Mouse (Mus musculus): ENCODE data around the gene Zdhhc14. TPM values are rescaled to one million over a fixed set of nuclear protein-coding genes. Genes with fewer than 3 reads are reported as not detected.

The Zdhhc14 gene
- polyA plus RNA-seq, 1 experiment from 2014 or later = 2.4 TPM

- no peak for ATAC-seq (ENCODE audit: insufficient number of reproducible peaks, insufficient read depth, low FRiP score, low read depth)
- no peak overlapping the region for H3K27ac ChIP-seq (ENCODE audit: low read length)
- no peak overlapping the region for H3K4me3 ChIP-seq (ENCODE audit: low read depth, low read length)
- H3K4me1 ChIP-seq (ENCODE audit: control insufficient read depth, insufficient read depth, low read length) = no peaks in the 10 kb centered on the region
- no peak overlapping the region for H3K4me2 ChIP-seq (replicated peaks; ENCODE audit: low read depth, low read length)
- no peaks in the 10 kb centered on the region for H3K9me3 ChIP-seq (ENCODE audit: control insufficient read depth, low read depth, low read length)
- H3K36me3 ChIP-seq (ENCODE audit: control insufficient read depth, insufficient read depth, low read length) = no peaks in the 10 kb centered on the region
- 95% methylated on average over 4 of the region's 4 CpGs for WGBS
- H3K9ac ChIP-seq (replicated peaks; ENCODE audit: low read depth, low read length) = no peak overlapping the region
- H3K27me3 ChIP-seq (ENCODE audit: control insufficient read depth, insufficient read depth, low read length) = no peaks in the 10 kb centered on the region
These were observed 163.2 kb downstream of the Zdhhc14 start for GRCm38 (mm10) chr17:5655536-5655935.

- Histone ChIP-seq H3K36me3 (ENCODE audit: control insufficient read depth, insufficient read depth, low read length) (no peaks in the 10 kb centered on the region), H3K4me3 (ENCODE audit: low read depth, low read length) (no peak overlapping the region), H3K9ac (replicated peaks; ENCODE audit: low read depth, low read length) (no peak overlapping the region), H3K9me3 (ENCODE audit: control insufficient read depth, low read depth, low read length) (no peaks in the 10 kb centered on the region), H3K4me1 (ENCODE audit: control insufficient read depth, insufficient read depth, low read length) (no peaks in the 10 kb centered on the region), H3K27me3 (ENCODE audit: control insufficient read depth, insufficient read depth, low read length) (no peaks in the 10 kb centered on the region), H3K4me2 (replicated peaks; ENCODE audit: low read depth, low read length) (no peak overlapping the region), H3K27ac (ENCODE audit: low read length) (no peak overlapping the region)
- WGBS = 65% methylated on average over 8 of the region's 8 CpGs
- ATAC-seq (ENCODE audit: insufficient number of reproducible peaks, insufficient read depth, low FRiP score, low read depth) = no peak
These were observed 168.1 kb downstream of the Zdhhc14 start for GRCm38 (mm10) chr17:5660317-5661080.

- Histone ChIP-seq H3K9ac (replicated peaks; ENCODE audit: low read depth, low read length) (no peak overlapping the region), H3K36me3 (ENCODE audit: control insufficient read depth, insufficient read depth, low read length) (no peaks in the 10 kb centered on the region), H3K4me1 (ENCODE audit: control insufficient read depth, insufficient read depth, low read length) (no peaks in the 10 kb centered on the region), H3K27ac (ENCODE audit: low read length) (no peak overlapping the region), H3K27me3 (ENCODE audit: control insufficient read depth, insufficient read depth, low read length) (no peaks in the 10 kb centered on the region), H3K9me3 (ENCODE audit: control insufficient read depth, low read depth, low read length) (no peaks in the 10 kb centered on the region), H3K4me3 (ENCODE audit: low read depth, low read length) (no peak overlapping the region), H3K4me2 (replicated peaks; ENCODE audit: low read depth, low read length) (no peak overlapping the region)
- WGBS = 67% methylated on average over 8 of the region's 8 CpGs
- no peak for ATAC-seq (ENCODE audit: insufficient number of reproducible peaks, insufficient read depth, low FRiP score, low read depth)
These were observed 174.3 kb downstream of the Zdhhc14 start for GRCm38 (mm10) chr17:5666652-5667051.

- H3K4me2 ChIP-seq (replicated peaks; ENCODE audit: low read depth, low read length) = no peak overlapping the region
- H3K9ac ChIP-seq (replicated peaks; ENCODE audit: low read depth, low read length) = no peak overlapping the region
- H3K4me3 ChIP-seq (ENCODE audit: low read depth, low read length) = no peak overlapping the region
- H3K27me3 ChIP-seq (ENCODE audit: control insufficient read depth, insufficient read depth, low read length) = no peaks in the 10 kb centered on the region
- no peak overlapping the region for H3K27ac ChIP-seq (ENCODE audit: low read length)
- H3K36me3 ChIP-seq (ENCODE audit: control insufficient read depth, insufficient read depth, low read length) = no peaks in the 10 kb centered on the region
- ATAC-seq (ENCODE audit: insufficient number of reproducible peaks, insufficient read depth, low FRiP score, low read depth) = no peak
- 38% methylated on average over 3 of the region's 3 CpGs for WGBS
- H3K9me3 ChIP-seq (ENCODE audit: control insufficient read depth, low read depth, low read length) = no peaks in the 10 kb centered on the region
- no peaks in the 10 kb centered on the region for H3K4me1 ChIP-seq (ENCODE audit: control insufficient read depth, insufficient read depth, low read length)
These were observed 176.1 kb downstream of the Zdhhc14 start for GRCm38 (mm10) chr17:5668456-5668855.

GRCm38 (mm10) chr17:5668981-5669380 is 176.6 kb downstream of the Zdhhc14 start:
- no peaks in the 10 kb centered on the region for H3K4me1 ChIP-seq (ENCODE audit: control insufficient read depth, insufficient read depth, low read length)
- H3K4me3 ChIP-seq (ENCODE audit: low read depth, low read length) = no peak overlapping the region
- 78% methylated on average over 7 of the region's 7 CpGs for WGBS
- H3K27me3 ChIP-seq (ENCODE audit: control insufficient read depth, insufficient read depth, low read length) = no peaks in the 10 kb centered on the region
- H3K36me3 ChIP-seq (ENCODE audit: control insufficient read depth, insufficient read depth, low read length) = no peaks in the 10 kb centered on the region
- H3K9me3 ChIP-seq (ENCODE audit: control insufficient read depth, low read depth, low read length) = no peaks in the 10 kb centered on the region
- no peak overlapping the region for H3K9ac ChIP-seq (replicated peaks; ENCODE audit: low read depth, low read length)
- no peak for ATAC-seq (ENCODE audit: insufficient number of reproducible peaks, insufficient read depth, low FRiP score, low read depth)
- H3K4me2 ChIP-seq (replicated peaks; ENCODE audit: low read depth, low read length) = no peak overlapping the region
- no peak overlapping the region for H3K27ac ChIP-seq (ENCODE audit: low read length)

GRCm38 (mm10) chr17:5675951-5676350 is 183.6 kb downstream of the Zdhhc14 start:
- Histone ChIP-seq H3K4me2 (replicated peaks; ENCODE audit: low read depth, low read length) (no peak overlapping the region), H3K27me3 (ENCODE audit: control insufficient read depth, insufficient read depth, low read length) (no peaks in the 10 kb centered on the region), H3K4me1 (ENCODE audit: control insufficient read depth, insufficient read depth, low read length) (no peaks in the 10 kb centered on the region), H3K9ac (replicated peaks; ENCODE audit: low read depth, low read length) (no peak overlapping the region), H3K27ac (ENCODE audit: low read length) (no peak overlapping the region), H3K4me3 (ENCODE audit: low read depth, low read length) (no peak overlapping the region), H3K36me3 (ENCODE audit: control insufficient read depth, insufficient read depth, low read length) (no peaks in the 10 kb centered on the region), H3K9me3 (ENCODE audit: control insufficient read depth, low read depth, low read length) (no peaks in the 10 kb centered on the region)
- ATAC-seq (ENCODE audit: insufficient number of reproducible peaks, insufficient read depth, low FRiP score, low read depth) = no peak
- 66% methylated on average over 8 of the region's 8 CpGs for WGBS

GRCm38 (mm10) chr17:5679315-5679714 is 187.0 kb downstream of the Zdhhc14 start:
- no peaks in the 10 kb centered on the region for H3K27me3 ChIP-seq (ENCODE audit: control insufficient read depth, insufficient read depth, low read length)
- no peak for ATAC-seq (ENCODE audit: insufficient number of reproducible peaks, insufficient read depth, low FRiP score, low read depth)
- H3K4me3 ChIP-seq (ENCODE audit: low read depth, low read length) = no peak overlapping the region
- no peaks in the 10 kb centered on the region for H3K9me3 ChIP-seq (ENCODE audit: control insufficient read depth, low read depth, low read length)
- no peaks in the 10 kb centered on the region for H3K4me1 ChIP-seq (ENCODE audit: control insufficient read depth, insufficient read depth, low read length)
- no peak overlapping the region for H3K27ac ChIP-seq (ENCODE audit: low read length)
- H3K36me3 ChIP-seq (ENCODE audit: control insufficient read depth, insufficient read depth, low read length) = no peaks in the 10 kb centered on the region
- no peak overlapping the region for H3K9ac ChIP-seq (replicated peaks; ENCODE audit: low read depth, low read length)
- no peak overlapping the region for H3K4me2 ChIP-seq (replicated peaks; ENCODE audit: low read depth, low read length)
- WGBS = 36% methylated on average over 1 of the region's 1 CpGs

- 95% methylated on average over 7 of the region's 7 CpGs for WGBS
- Histone ChIP-seq H3K9me3 (ENCODE audit: control insufficient read depth, low read depth, low read length) (no peaks in the 10 kb centered on the region), H3K4me2 (replicated peaks; ENCODE audit: low read depth, low read length) (no peak overlapping the region), H3K36me3 (ENCODE audit: control insufficient read depth, insufficient read depth, low read length) (no peaks in the 10 kb centered on the region), H3K9ac (replicated peaks; ENCODE audit: low read depth, low read length) (no peak overlapping the region), H3K4me1 (ENCODE audit: control insufficient read depth, insufficient read depth, low read length) (no peaks in the 10 kb centered on the region), H3K27ac (ENCODE audit: low read length) (no peak overlapping the region), H3K4me3 (ENCODE audit: low read depth, low read length) (no peak overlapping the region), H3K27me3 (ENCODE audit: control insufficient read depth, insufficient read depth, low read length) (no peaks in the 10 kb centered on the region)
- ATAC-seq (ENCODE audit: insufficient number of reproducible peaks, insufficient read depth, low FRiP score, low read depth) = no peak
These were observed 193.0 kb downstream of the Zdhhc14 start for GRCm38 (mm10) chr17:5685324-5685723.

- Histone ChIP-seq H3K4me2 (replicated peaks; ENCODE audit: low read depth, low read length) (no peak overlapping the region), H3K9me3 (ENCODE audit: control insufficient read depth, low read depth, low read length) (no peaks in the 10 kb centered on the region), H3K36me3 (ENCODE audit: control insufficient read depth, insufficient read depth, low read length) (no peaks in the 10 kb centered on the region), H3K4me1 (ENCODE audit: control insufficient read depth, insufficient read depth, low read length) (peaks cover 4% of the 10 kb centered on the region; the same call in 1 of the 2 replicates), H3K9ac (replicated peaks; ENCODE audit: low read depth, low read length) (no peak overlapping the region), H3K27me3 (ENCODE audit: control insufficient read depth, insufficient read depth, low read length) (no peaks in the 10 kb centered on the region), H3K4me3 (ENCODE audit: low read depth, low read length) (no peak overlapping the region), H3K27ac (ENCODE audit: low read length) (no peak overlapping the region)
- WGBS = 88% methylated on average over 4 of the region's 4 CpGs
- ATAC-seq (ENCODE audit: insufficient number of reproducible peaks, insufficient read depth, low FRiP score, low read depth) = no peak
These were observed 195.5 kb downstream of the Zdhhc14 start for GRCm38 (mm10) chr17:5687810-5688209.

All from stomach, embryonic 14.5 days (tissue).